Mouse (Mus musculus): ENCODE results near the gene Klhl6. TPM values are rescaled to one million over a fixed set of nuclear protein-coding genes. Genes with fewer than 3 reads are reported as not detected.

Gene Klhl6
- 10 to 100 TPM; 79.6 to 81.3 TPM for total RNA-seq (2023)

GRCm38 (mm10) chr16:19982537-19983257 is at the start of gene Klhl6:
Gene Klhl6, minus strand, starts transcription at chr16:19983037.

Other genes with a start within 250 kb of the Klhl6 start
- gene B3gnt5, start 222.8 kb downstream of the Klhl6 start, total RNA-seq (2023) = 1 to 10 TPM; 2.8 to 4.6 TPM
- 10 to 100 TPM; 96.3 to 98.4 TPM for gene Klhl24, start 114.5 kb upstream of the Klhl6 start, total RNA-seq (2023)
- gene Yeats2, start 158.0 kb upstream of the Klhl6 start, total RNA-seq (2023) = 10 to 100 TPM; 24.2 to 30.0 TPM

All from neutrophil, adult 83 days (primary cell).